Mouse (Mus musculus) spleen, postnatal 14 days (tissue): ENCODE results near the gene Atoh8.

Experiments
- DNase-seq, 2 experiments: peaks; one replicate each; pipeline ENCODE4 v3.0.0; 2021 to 2022; ENCODE audit warnings: low spot score in 2 of 2

Atoh8 gene

GRCm38 (mm10) chr6:72254588-72255075, 19.3 kb upstream of the Atoh8 start:
- DNase-seq, result no peak

- no peak for DNase-seq
Observed at GRCm38 (mm10) chr6:72253911-72254587, 18.7 kb upstream of the Atoh8 start.

GRCm38 (mm10) chr6:72253168-72253567, 17.8 kb upstream of the Atoh8 start:
- DNase-seq, result no peak

DNA sequence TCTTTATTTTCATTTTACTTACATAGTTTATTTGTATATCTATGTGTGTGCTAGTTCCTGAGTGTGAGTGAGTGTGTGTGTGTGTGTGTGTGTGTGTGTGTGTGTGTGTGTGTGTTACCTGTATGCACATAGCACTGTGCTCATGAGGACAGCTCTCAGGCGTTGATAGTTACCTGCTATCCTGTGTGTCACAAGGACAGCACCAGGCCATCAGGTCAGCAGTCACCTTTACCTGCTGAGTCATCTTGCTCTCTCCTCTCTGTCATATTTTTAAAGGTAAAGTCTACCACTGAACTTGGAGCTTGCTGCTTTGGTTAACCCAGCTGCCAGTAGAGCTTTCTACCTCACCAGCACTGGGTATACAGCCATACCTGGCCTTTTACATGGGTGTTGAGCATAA, 17.1 kb upstream of the Atoh8 start:
- no peak for DNase-seq

DNA sequence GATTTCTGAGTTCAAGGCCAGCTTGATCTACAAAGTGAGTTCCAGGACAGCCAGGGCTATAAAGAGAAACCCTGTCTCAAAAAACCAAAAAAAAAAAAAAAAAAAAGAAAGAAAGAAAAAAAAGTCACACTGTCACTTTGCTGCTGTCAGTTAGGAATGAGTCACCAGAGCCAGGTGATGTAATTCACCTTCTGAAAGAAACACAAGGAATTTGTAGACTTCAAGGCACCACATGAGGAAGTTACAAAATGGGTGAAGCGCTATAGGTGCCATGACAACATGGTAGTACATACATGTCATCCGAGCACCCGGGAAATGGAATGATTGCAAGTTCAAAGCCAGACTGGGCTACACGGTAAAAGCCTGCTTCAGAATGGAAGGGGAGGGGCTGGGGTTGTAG, 14.6 kb upstream of the Atoh8 start:
- DNase-seq, result no peak

DNA sequence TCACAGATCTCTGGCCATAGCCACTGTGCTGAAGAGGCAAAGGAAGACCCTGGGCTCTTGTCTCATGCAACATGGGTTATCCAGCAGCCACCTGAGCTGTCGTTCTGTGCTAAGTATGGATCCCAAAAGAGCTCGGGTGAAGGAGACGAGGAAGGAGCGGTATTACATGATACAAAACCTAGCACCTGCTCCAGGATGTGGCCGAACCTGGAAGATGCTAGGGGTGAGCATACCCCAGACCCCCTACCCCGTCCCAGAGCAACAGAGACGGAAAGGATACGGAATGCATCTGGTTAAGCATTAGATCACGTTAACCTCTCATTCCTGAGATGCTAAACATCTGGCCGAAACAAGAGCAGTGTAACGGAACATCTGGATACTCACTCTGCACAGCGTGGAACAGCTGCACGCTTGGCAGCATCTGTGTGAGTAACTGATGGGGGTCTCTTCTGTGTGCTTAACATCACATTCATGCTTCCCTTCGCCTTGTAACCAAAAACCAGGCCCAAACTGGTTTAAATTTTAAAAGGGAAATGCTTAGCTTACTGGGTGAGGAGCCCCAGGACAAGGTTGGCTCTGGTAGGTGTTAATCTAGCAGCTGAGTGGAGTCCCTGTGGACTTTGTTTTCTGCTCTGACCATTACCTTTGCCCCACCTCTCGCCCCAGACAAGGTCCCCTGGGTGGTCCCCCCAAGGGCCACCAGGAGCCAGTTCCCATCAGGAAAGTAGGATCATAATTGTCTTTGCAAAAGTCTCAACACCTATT, 13.0 kb upstream of the Atoh8 start:
- no peak for DNase-seq

GRCm38 (mm10) chr6:72246303-72246702, 10.9 kb upstream of the Atoh8 start:
- DNase-seq, result no peak

- DNase-seq, result no peak
Observed at GRCm38 (mm10) chr6:72244569-72245285, 9.3 kb upstream of the Atoh8 start.

DNA sequence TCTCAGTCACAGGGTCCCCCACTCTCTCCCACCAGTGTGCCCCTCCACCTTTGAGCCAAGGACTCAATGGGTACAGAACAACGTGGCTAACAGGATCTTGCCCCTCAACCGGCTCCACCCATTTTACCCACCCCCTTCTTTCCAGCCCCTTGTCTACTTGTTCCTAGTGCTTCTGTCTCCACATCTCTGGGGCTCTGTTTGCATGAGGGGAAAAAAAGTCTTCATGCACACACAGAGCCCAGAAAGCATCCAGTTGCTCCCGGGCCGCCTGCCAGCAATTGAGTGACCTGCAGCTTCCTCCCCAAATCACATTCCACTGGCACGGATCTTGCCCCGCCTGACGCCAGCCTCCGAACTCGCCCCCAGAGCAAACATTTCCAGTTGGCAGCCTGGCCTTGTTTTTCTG, 8.8 kb upstream of the Atoh8 start:
- DNase-seq, result no peak

DNA sequence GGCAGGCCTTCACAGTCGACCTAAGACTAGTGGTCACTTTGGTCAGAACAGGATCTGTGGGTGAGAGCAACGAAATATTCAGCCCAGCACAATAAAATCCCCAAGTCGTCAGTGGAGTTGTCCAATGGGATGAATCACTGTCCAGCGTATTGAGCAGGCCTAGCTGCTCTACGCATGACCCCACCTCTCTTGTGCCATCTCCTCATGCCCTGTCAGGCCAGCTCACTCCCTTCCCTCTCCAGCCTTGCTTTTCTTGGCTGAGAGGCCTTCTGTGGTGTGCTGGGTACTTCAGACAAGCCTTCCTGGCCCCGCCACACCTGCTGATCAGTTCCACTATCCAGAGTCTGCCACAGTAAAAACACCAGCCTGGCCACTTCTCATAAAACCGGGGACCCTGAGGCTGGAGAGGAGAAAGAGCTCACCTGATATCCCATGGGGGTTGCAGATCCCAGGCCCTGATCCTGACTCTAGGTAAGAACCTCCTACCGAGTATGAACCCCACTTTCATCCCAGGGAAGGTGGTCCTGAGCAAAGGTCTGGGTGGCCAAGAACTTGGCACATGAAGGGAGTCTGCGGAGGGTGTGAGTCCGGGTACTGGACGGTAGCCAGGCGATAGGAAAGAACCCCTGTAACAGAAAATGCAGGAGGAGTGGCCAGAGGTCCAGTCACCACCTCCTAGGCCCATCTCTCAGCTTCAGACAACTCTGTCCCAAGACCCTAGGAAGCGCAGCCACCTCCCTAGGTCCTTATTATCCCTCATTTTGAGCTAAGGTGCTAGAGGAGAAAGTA, 7.3 kb upstream of the Atoh8 start:
- DNase-seq, result no peak

DNA sequence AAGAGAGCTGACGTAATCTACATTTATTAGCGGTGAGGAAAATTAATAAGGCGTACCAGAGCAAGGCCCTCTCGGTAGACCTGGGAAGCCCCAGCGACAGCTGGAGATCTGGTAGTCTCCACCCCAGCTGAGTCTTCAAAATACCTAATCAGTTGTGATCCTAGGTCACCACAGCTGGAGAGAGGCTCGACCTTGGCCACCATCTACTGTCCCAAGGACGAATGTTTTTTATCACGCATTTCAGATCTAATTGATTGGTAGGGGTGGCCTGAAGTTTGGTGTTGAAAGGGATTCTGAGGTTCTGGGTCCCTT, 6.4 kb upstream of the Atoh8 start:
- no peak for DNase-seq

DNA sequence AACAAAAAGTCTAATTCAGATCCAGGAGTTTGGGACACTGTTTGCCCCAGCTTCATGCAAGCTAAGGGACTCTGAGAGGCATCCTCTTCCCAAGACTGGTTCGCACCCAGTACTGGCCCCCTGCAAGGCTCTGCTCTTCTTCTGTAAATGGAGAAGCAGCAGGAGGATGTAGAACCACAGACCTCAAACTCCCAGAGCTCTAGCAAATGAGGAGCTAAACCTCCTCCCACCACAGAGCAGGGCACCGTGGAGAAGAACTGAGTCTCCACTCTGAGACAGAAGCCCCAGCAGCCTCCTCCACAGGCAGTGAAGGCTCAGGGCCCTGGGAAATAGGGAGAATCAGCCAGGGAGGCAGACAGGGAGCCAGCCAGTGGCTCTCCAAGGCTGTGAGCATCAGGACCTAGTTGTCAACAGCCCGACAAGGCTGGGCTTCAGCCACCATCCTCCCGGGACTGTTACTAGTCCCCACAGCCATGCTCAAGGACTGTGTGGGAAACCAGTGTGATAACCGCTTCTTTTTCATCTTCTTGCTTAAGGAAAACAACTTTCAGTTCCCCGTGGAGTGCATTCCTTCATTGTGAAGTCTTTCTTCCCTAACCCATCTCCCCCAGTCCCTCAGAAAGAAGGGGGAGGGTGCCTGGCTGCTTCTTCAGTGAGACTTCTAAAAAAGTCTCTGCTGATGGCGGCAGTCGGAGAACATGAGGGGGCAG, 5.9 kb upstream of the Atoh8 start:
- no peak for DNase-seq

- DNase-seq, result no peak
Observed at GRCm38 (mm10) chr6:72240042-72240441, 4.7 kb upstream of the Atoh8 start.

DNA sequence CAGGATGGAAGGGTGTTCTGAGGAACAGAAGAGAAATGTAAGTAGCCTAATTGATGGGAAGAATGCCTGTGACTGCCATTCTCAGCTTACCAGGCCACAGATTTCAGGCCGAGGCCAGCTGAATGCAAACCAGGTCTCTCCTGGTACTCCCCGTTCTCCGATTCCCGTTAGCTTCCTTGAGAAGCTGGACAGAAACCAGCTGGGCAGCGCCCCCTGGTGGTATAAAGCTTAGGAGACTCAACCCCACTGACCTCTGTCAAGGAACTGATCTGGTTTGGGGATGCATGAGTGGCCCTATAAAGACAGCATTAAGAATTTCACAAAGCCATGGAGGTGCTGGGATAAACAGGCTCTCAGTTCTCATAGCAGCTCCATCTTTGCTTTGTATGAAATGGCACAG, 1.7 kb upstream of the Atoh8 start:
- peak; percentile 60 to 73 for DNase-seq

GRCm38 (mm10) chr6:72235807-72236407, 530 bp upstream of the Atoh8 start:
- DNase-seq, result no peak

- peak in 1 of 2 experiments; percentile 9 for DNase-seq
Observed at GRCm38 (mm10) chr6:72234372-72235097, 842 bp downstream of the Atoh8 start.

GRCm38 (mm10) chr6:72233950-72234349, 1.4 kb downstream of the Atoh8 start:
- DNase-seq, result no peak

GRCm38 (mm10) chr6:72232870-72233269, 2.5 kb downstream of the Atoh8 start:
- DNase-seq, result no peak

DNA sequence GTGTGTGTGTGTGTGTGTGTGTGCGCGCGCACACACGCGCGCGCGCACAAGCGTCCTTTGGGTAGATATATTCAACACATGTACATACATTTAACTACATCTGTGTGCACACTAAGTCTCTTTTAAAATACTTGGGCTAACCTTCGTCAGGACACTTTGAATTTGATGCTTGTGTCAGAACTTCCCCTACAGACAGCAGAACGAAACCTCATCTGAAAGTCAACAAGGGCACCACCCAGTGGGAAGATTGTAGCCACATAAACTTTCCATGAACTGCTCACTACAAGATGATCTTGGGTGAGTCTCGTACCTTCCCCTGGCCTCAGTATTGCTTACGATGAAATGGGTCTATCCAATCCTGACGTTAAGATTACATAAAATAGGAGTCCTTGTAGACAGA, 3.0 kb downstream of the Atoh8 start:
- DNase-seq, result no peak

- no peak for DNase-seq
Observed at GRCm38 (mm10) chr6:72230875-72231274, 4.5 kb downstream of the Atoh8 start.
